Mouse (Mus musculus) cerebellum, adult 11-12 months (tissue): ENCODE results near the gene Tnrc6b.

Source experiments
- DNase-seq: peaks from one replicate; pipeline ENCODE4 v3.0.0; 2022

Gene Tnrc6b

GRCm38 (mm10) chr15:80981176-80981575 is 270.1 kb downstream of the Tnrc6b start:
- no peak for DNase-seq

GRCm38 (mm10) chr15:80983264-80983663 is 272.2 kb downstream of the Tnrc6b start:
- no peak for DNase-seq

- no peak for DNase-seq
Observed at GRCm38 (mm10) chr15:80988331-80988730, 277.2 kb downstream of the Tnrc6b start.

- DNase-seq: no peak
Observed at GRCm38 (mm10) chr15:80989712-80990111, 278.6 kb downstream of the Tnrc6b start.
